Mouse (Mus musculus): ENCODE data around the gene Tmem219.

Tmem219 gene

DNA sequence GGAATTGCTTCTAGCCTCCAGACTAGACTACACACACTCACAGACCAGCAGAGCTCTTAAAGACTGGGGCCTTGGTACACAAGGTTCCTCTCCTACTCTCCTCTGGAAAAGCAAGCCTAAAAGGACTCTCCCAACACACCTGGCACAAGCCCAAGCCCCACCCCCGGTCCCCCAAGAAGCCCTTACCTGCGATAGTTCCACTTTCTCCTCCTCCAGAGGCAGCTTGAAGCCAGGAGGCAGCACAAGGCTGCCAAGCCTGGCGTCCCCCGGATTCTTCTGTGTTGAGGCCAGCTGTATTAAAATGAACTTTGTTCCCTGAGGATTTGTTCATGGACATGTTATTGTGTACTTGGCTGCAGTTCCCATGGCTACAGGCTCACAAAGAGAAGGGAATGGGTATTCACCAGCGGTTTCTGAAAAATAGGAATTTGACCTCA lies at the start of gene Tmem219:
Gene Tmem219 (minus strand): TSS at position 294 of the 437 bp plus-strand sequence.
- DNase-seq (ENCODE audit: low spot score) = peak; percentile 35

DNA sequence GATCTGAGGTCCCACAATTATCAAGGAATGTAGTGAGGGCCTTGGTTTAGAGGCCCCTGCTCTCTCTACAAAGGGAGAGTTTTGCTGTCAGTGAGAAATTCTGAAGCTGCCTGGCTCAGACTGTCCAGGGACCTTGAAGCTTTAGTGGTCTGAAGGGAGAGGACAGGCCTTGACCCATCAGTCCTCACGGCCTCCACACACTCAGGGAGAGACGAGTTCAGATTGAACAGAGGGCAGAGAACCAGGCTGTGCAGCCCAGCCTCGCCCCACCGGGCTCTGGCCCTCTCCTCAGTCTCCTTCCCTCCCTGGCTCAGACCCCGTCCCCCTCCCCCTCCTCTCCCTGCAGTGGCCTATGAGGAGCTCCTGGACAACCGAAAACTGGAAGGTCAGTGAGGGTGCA lies 44.6 kb upstream of the Tmem219 start:
- DNase-seq (ENCODE audit: low spot score) = no peak

DNA sequence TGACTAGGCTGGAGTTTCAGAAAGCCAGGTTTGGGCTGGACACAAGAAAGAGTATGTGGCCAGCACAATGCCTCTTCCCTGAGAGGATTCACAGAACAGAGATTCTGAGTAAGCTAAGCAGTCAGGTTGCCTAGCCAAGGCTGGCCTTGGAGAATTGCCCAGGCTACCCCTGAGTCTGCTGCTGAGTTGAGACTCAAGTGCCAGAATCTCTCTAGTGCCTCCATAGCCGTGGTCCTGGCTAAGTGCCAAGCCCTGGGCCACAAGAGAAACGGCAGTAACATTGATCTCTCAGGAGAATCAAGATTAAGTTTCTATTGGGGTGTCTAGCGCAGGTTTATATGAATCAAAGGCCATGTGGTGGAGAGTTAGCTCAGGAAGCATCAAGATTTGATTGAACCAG lies 42.9 kb upstream of the Tmem219 start:
- DNase-seq (ENCODE audit: low spot score) = no peak

DNA sequence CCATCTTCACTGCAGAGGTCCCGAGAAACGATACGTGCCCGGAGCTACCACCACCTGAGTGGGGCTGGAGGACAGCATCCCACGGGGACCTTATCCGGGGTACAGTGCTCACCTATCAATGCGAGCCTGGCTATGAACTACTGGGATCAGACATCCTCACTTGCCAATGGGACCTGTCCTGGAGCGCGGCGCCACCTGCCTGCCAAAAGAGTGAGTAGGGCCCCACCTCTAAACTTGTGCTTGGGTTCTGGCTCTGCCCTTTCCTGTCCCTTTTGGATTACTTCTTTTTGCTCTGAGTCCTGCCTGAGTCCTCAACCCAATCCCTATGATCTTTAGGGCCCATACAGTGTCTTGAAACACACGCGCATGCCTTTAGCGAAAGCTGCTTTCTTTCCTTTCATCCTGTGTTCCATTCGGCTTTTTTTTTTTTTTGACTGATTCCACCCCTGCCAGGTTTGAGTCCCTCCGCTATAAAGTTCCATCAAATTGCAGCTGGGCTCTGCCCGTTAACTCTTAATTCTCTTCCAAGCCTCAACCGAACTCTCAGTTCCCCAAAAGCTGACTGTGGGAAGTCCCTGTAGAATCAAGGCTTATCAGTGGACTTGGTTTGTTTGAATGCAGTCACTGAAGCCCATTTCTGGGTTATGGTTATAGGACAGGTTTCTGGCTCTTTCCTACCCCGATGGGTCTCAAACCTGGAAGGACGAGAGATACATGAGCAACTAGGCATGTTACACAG lies 41.0 kb upstream of the Tmem219 start:
- peak; percentile 52 for DNase-seq (ENCODE audit: low spot score)

GRCm38 (mm10) chr7:126961965-126962364 lies 39.2 kb upstream of the Tmem219 start:
- no peak for DNase-seq (ENCODE audit: low spot score)

GRCm38 (mm10) chr7:126961095-126961494 lies 38.4 kb upstream of the Tmem219 start:
- no peak for DNase-seq (ENCODE audit: low spot score)

- DNase-seq (ENCODE audit: low spot score) = no peak
Measured at GRCm38 (mm10) chr7:126959780-126960179, 37.1 kb upstream of the Tmem219 start.

GRCm38 (mm10) chr7:126955125-126955524 lies 32.4 kb upstream of the Tmem219 start:
- DNase-seq (ENCODE audit: low spot score) = no peak

- DNase-seq (ENCODE audit: low spot score) = peak; percentile 9
Measured at GRCm38 (mm10) chr7:126952646-126953045, 29.9 kb upstream of the Tmem219 start.

DNA sequence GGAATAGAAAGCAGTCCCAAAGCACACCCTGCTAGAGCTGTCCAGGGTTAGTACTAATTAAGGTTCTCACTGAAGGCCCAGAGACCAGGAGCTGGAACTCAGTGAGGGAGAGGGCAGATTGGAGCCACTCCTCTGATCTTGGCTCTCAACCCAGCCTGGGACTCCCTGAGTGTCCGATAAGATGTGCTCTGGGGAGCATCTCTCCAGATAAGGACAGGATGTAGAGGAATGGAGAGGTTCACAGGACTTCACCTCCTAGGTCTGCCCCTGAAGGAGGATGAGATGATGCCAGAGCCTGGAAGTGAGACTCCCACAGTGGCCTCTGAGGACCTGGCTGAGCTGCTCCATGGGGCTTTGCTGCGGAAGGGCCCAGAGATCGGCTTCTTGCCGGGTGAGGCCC lies 29.0 kb upstream of the Tmem219 start:
- no peak for DNase-seq (ENCODE audit: low spot score)

GRCm38 (mm10) chr7:126950647-126951615 lies 28.2 kb upstream of the Tmem219 start:
- DNase-seq (ENCODE audit: low spot score) = peak; percentile 22

- peak; percentile 91 for DNase-seq (ENCODE audit: low spot score)
Measured at GRCm38 (mm10) chr7:126949793-126950646, 27.3 kb upstream of the Tmem219 start, which contains the start of gene Sez6l2. TSS of gene Sez6l2 (plus strand) at chr7:126950563.

DNA sequence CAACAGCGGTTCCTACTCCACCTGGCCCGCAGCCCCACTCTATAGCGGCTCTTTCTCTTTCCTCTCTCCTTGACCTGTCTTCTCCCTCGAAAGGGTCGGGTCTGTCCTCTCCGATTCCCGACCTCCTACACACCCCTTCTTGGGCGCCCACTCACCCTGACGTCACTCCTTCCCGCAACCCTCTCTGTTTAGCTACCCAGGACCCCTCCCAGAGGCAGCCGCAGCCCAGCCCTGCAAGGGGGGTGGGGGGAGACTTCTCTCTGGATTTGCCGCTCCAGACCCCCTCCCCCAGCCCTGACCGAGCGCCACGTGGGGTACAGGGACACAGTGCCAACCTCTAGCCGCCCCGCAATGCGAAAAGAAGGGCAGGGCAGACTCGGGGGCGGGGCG lies 26.7 kb upstream of the Tmem219 start, which contains the start of gene Asphd1:
Gene Asphd1 (minus strand): TSS at position 180 of the 390 bp plus-strand sequence.
- DNase-seq (ENCODE audit: low spot score) = no peak

- no peak for DNase-seq (ENCODE audit: low spot score)
Measured at GRCm38 (mm10) chr7:126948626-126949025, 25.9 kb upstream of the Tmem219 start.

- peak; percentile 66 for DNase-seq (ENCODE audit: low spot score)
Measured at GRCm38 (mm10) chr7:126946530-126946929, 23.8 kb upstream of the Tmem219 start.

GRCm38 (mm10) chr7:126941801-126942200 lies 19.1 kb upstream of the Tmem219 start:
- no peak for DNase-seq (ENCODE audit: low spot score)

DNA sequence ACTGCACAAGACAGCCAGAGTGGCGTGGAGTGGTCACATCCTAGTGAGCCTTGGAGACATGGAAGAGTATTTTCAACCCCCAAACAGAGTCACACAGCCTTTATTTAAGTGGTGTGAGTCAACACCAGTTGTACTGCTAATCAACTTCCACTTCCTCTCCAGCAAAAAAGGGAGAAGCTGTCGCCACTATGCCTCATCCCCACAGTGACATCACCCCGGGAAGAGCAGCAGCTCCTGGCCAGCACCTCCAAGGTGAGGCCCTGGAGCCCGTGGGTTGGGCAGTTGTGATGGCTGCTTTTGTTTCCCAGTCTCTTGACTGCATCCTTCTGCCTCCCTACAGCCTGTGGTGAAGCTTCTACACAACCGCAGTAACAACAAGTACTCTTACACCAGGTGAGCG lies 18.5 kb upstream of the Tmem219 start:
- DNase-seq (ENCODE audit: low spot score) = no peak

DNA sequence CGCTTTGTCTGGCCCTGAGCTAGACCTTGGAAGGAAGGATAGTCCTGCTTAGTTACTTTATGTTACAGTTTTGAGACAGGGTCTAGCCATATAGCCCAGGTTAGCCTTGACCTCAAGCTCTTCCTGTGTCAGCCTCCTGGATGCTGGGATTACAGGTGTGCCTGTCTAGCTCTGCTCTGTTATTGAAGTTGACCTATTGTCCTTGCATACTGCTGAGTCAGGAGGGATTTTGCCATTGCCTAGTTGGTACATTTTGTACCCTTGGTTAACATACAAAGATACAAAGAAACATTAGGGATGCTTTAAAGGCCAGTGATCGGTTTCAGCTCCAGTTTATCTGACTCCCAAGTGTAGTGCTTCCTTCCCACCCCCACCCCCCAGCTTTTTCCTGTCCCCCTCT lies 9.9 kb upstream of the Tmem219 start:
- DNase-seq (ENCODE audit: low spot score) = no peak

DNA sequence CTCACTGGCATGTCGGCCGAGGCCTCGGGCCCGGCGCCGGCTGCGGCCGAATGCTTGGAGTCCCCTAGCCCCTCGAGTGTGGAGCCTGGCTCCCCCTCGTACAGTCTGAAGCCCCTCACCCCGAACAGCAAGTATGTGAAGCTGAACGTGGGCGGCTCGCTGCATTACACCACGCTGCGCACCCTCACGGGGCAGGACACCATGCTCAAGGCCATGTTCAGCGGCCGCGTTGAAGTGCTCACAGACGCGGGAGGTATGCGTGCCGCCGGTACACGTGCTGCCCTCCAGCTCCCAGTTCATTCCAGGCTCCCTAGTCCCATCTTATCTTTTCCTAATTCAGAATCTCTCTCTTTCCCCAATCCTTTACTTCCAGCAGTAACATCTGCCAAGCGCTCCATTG lies 6.3 kb upstream of the Tmem219 start:
- no peak for DNase-seq (ENCODE audit: low spot score)

DNA sequence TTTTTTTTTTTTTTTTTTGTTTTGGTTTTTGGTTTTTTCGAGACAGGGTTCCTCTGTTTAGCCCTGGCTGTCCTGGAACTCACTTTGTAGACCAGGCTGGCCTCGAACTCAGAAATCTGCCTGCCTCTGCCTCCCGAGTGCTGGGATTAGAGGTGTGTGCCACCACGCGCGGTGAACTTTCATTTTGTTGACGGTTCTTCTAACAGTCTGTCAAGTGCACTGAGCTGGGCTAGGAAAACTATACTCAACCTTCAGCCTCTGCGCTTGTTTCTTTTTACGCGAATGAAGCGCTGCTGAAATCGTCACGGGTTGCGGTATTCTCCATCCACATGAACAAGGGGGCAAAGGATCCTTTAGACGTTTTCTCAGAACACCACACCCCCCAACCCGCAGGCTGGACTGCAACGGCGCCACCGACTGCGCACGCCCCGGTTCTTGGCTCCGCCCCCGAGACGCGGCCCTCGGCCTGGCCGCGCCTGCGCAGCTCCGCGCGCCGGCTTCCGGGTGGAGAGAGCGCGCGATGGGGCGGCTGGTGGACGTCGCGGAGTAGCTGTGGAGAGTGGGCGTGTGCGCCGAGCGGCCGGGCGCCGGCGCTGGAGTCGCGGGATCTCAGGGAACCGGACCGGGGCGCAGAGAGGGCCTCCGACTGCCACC lies 5.8 kb upstream of the Tmem219 start, which contains the start of gene Kctd13:
Gene Kctd13 (plus strand): TSS at position 496 of the 654 bp plus-strand sequence.
- peak; percentile 94 for DNase-seq (ENCODE audit: low spot score)

DNA sequence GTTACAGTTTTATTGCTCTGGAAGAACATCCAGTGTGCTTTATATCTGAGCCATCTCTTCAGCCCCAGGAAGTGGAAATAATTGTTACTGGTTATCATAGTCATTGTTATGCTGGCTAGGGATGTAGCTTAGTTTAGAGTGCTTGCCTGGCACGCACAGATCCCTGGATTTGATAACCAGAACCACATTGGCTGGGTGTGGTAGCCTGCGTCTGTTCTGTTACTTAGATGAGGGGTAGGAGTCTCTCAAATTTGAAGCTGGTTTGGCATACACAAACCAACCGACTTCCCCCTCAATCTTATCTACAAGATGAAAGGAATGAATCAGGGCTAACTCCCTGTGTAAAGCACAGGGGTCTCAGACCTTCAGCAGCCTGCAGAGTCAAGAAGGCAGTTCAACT lies 3.6 kb upstream of the Tmem219 start:
- DNase-seq (ENCODE audit: low spot score) = no peak
